Mouse (Mus musculus): ENCODE results near the gene Dhx15.
"Not testable (repeated sequence)": the region's sequence is repeated elsewhere in the genome, so short reads cannot be mapped to it uniquely, and the experiment has no call there.

- TF ChIP-seq CTCF, EP300 (IDR thresholded peaks at IDR 0.05): not testable (repeated sequence)
Observed at GRCm38 (mm10) chr5:52236585-52236984, 46.3 kb upstream of the Dhx15 start.

Data from lung, postnatal 0 days (tissue).